Mouse (Mus musculus): Measurements from ENCODE around the gene Klhl30.
A peak's percentile ranks its signal among the peaks of the same experiment; 100 is the strongest.

Klhl30 gene

DNA sequence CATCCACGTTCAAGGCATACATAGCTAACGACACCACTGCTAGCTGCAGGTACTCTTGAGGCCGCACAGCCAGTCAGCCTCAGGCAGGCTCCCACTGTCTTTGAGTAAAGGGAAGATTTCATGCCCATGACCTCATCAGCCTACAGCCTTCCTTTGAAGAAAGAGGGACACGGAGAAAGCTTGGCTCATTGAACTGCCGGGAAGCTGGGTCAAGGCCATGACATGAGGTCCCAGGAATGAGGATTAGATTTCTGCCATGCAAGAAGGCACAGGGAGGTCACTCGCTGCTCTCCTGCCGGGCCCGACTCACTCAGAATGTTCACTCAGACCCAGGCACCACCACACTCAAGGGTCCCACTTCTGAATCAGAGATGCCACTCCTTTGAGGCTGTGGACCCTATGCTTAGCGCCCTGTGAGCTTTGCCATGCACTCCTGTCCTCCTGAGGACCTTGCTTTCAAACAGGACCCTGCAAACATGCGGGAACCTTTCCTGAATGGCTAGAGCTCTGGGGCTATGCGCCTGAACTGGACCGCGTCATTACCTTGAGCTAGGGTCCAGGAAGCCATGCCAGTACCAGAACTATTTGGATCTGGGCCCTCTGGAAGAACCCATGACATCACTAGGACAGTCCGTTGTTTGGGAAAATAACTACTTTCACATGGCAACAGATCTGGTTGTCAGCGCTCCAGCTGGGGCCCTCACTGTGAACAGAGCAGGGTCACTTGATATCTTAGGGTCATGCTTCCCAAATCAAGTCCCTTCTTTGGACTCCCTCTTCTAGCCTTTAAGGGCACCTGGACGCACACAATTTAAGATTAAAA lies 14.2 kb downstream of the Klhl30 start:
- no peak for DNase-seq (ENCODE audit: low read depth, low spot score)

DNA sequence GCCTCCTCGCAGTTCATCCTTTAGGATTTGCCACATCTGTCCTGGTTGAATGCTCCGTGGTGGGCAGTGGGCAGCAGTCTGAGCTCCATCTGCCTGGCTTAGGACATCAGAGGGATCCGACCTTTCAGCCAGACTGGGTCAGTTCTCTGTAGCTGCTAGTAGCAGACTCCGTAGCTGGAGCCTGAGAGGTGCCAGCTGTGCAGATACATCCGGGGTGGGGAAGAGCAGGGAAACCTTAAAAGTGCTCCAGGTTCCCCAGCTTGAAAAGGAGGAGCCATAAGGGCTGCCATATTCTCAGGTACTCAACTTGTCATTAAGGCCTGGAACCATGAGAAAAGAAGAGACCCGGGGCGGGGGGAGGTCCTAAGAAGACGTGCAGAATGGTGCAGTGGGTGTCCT lies 15.0 kb downstream of the Klhl30 start:
- DNase-seq (ENCODE audit: low read depth, low spot score) = no peak

DNA sequence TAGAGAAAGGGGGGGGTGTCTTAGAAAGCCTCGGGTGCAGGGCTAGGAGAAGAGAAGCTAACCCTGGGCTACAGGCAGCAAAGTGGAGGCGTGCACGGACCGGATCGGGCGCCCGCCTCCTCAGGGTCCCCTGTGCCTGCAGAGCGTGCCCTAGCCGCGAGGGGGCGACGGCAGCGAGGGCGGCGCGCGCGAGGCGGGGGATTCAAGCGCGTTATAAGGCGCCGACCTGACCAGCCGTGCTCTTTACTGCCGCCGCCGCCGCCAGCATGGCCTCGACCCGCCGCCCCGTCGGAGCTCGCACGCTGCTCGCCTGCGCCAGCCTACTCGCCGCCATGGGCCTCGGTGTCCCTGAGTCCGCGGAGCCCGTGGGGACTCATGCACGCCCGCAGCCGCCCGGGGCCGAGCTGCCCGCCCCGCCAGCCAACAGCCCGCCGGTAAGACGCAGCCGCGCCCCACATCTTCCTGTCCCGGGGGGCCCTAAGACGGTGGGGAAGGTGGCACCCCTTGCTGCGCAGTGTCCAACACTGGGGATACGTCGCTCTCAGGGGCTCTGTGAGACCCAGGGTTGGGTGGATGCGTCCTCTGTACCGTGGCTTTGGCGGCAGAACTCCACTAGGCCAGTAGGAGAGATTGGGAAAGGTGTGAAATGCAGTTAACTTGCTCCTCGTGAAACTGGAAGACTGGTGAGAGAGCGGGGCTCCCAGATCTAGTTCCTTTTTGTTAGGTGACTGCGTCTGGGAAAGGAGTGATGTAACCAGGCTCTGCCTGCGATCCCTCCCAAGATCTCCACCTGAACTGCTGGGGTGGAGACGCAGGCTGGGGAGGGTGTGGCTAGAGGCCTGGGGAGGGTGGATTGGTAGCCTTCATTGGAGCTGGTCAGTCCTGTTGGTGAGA lies 15.6 kb downstream of the Klhl30 start, which contains the start of gene Erfe:
Gene Erfe (plus strand): TSS at position 216 of the 894 bp plus-strand sequence.
- DNase-seq (ENCODE audit: low read depth, low spot score) = peak; percentile 68

DNA sequence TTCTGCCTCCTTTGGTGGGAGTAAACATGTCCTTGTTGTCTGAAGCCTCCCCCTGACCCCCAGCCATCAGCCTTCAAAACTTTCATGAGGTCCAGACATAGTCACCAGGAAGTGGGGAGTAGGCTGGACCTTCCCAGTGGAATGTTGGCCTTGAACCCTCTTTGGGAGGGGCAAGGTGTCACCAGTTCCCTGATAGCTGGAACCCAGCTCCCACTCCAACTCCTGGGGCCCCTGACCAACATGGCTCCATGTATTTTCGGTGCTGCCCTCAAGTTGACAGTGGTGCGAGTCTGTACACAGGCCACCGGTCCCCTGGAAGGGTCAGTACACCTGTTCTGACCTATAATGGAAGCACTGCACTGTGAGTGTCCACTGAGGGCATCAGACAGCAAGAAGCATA lies 16.5 kb downstream of the Klhl30 start:
- no peak for DNase-seq (ENCODE audit: low read depth, low spot score)

DNA sequence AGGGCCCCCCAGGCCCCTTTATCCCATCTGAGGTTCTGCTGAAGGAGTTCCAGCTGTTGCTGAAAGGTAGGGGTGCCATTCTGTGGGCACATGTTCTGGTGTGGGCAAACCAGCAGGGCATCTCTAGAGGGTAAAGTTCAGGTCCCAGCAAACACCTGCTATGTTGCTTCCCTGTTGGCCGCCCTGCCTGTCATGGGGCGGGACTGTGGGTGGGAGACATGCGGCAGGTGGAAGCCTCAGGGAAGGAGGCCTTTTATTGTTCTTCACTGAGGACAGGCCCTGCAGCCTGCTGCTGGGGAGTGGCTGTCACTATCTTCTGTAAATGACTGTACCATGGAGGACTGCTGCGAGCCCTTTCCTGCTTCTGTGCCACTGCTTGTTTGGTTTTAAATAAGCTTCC lies 18.6 kb downstream of the Klhl30 start:
- DNase-seq (ENCODE audit: low read depth, low spot score) = no peak

DNA sequence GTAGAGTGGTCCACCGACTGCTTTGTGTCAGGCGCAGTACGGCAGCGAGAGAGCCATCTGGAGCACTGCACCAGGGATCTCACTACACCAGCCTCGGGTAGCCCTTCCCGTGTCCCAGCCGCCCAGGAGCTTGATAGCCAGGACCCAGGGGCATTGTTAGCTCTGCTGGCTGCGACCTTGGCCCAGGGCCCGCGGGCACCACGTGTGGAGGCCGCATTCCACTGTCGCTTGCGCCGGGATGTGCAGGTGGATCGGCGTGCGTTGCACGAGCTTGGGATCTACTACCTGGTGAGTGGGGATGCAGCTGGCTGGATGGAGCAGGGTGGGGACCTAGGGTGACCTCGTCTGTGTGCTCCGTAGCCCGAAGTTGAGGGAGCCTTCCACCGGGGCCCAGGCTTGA lies 19.2 kb downstream of the Klhl30 start:
- DNase-seq (ENCODE audit: low read depth, low spot score) = no peak

DNA sequence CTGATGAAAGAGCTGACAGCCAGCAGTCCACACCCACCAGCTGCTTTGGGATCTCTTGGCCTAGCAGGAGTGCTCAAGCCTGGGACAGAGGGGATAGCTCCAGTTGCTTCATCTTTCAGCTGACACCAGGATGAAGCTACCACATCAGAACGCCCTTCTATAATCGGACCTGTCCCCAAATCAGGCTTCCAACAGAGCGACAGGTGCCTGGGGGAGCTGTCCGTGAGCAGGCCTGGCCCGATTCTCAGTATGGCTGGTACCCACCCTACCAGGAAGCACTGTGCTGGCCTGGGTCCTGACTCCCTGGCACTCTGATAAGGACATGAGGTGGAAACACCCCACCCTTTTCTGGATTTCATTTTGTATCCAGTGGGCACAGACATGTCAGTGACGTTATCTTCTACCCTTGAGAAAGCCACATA lies 22.6 kb downstream of the Klhl30 start:
- no peak for DNase-seq (ENCODE audit: low read depth, low spot score)

DNA sequence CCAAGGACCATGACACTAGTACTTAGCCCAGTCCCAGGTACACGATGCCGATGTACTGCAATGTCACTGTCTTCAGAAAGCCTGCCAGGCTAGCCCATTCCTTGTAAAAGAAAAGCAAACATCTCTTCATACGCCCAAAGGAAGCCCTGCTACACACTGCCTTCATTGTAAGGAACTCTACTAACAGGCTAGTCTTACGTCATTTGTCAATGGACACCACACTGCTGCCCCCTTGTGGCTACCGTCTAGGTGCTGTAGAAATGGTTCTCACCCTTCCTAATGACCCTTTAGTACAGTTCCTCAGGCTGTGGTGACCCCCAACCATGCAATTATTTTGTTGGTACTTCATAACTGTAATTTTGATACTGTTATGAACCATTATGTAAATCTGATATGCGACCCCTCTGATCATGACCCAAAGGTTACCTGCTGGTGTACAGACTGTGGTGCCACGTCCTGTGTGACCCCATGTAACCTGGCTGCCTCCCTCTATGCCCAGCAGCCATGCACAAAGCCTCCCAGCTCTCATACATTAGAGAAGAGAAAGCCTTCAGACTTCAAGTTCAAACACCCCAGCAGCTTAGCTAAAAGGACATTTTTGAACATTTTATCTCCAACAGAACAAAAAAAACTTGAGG lies 29.8 kb downstream of the Klhl30 start:
- DNase-seq (ENCODE audit: low read depth, low spot score) = peak; percentile 84

- DNase-seq (ENCODE audit: low read depth, low spot score) = no peak
Measured at GRCm38 (mm10) chr1:91381091-91381471, 30.3 kb downstream of the Klhl30 start.

GRCm38 (mm10) chr1:91390369-91390768 lies 39.6 kb downstream of the Klhl30 start:
- DNase-seq (ENCODE audit: low read depth, low spot score) = no peak

DNA sequence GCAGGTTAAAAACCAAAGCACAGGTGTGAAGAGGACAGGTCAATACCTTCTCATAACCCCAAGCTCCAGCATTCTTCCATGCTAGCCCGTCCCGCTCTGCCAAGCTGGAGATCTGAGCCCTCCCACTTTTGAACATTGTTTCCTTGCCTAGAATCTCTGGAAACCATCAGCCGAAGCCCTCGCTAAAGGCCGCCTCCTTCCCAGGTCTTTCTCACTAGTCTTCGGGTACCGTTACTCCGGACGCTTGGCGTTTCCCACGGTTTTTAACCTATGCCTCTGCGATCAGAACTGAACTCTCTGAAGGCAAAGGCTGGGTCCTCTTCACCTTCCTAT lies 47.1 kb downstream of the Klhl30 start:
- no peak for DNase-seq (ENCODE audit: low read depth, low spot score)

GRCm38 (mm10) chr1:91398260-91399062 lies 47.6 kb downstream of the Klhl30 start, which contains the start of gene Ilkap:
TSS of gene Ilkap (minus strand) at chr1:91398815.
- DNase-seq (ENCODE audit: low read depth, low spot score) = peak; percentile 88

- no peak for DNase-seq (ENCODE audit: low read depth, low spot score)
Measured at GRCm38 (mm10) chr1:91404976-91405375, 54.2 kb downstream of the Klhl30 start.

- DNase-seq (ENCODE audit: low read depth, low spot score) = no peak
Measured at GRCm38 (mm10) chr1:91405406-91406169, 54.8 kb downstream of the Klhl30 start.

GRCm38 (mm10) chr1:91407819-91408218 lies 57.0 kb downstream of the Klhl30 start:
- DNase-seq (ENCODE audit: low read depth, low spot score) = no peak

GRCm38 (mm10) chr1:91411631-91412285 lies 60.9 kb downstream of the Klhl30 start:
- no peak for DNase-seq (ENCODE audit: low read depth, low spot score)
